In genomic region chr9:55208790-55209481, GRCm38 (mm10) we compare ENCODE assay signal across 8 mouse cellular contexts. TPM values are rescaled to one million over a fixed set of nuclear protein-coding genes. Genes with fewer than 3 reads are reported as not detected.
A peak's percentile ranks its signal among the peaks of the same experiment; 100 is the strongest.
DNase-seq lines count a peak whose midpoint lies in the region; ATAC-seq lines count a peak whose summit lies in the region.

Gene Fbxo22 (plus strand): TSS chr9:55208925.

- peak within 1 kb of the TSS; percentile 88 for H3K4me2 ChIP-seq in heart, embryonic 12.5 days
- peak within 1 kb of the TSS; percentile 71 for H3K4me2 ChIP-seq in kidney, embryonic 16.5 days (replicated peaks; ENCODE audit: low read depth, low read length)
- H3K4me2 ChIP-seq in liver, embryonic 12.5 days, result peak within 1 kb of the TSS; percentile 89

- no peaks in the 10 kb centered on the region for H3K27me3 ChIP-seq in heart, embryonic 12.5 days (replicated peaks)
- no peaks in the 10 kb centered on the region for H3K27me3 ChIP-seq in kidney, embryonic 16.5 days (ENCODE audit: insufficient read depth, low read length)
- H3K27me3 ChIP-seq in liver, embryonic 12.5 days (replicated peaks), result no peaks in the 10 kb centered on the region
- no peaks in the 10 kb centered on the region for H3K27me3 ChIP-seq in splenic B cell, adult 2 months (ENCODE audit: control insufficient read depth, insufficient read depth, low read length, poor library complexity, severe bottlenecking)

- H3K9ac ChIP-seq in heart, embryonic 12.5 days, result peak within 1 kb of the TSS; percentile 92
- H3K9ac ChIP-seq in kidney, embryonic 16.5 days (replicated peaks; ENCODE audit: low read length), result peak within 1 kb of the TSS; percentile 86
- peak within 1 kb of the TSS; percentile 86 for H3K9ac ChIP-seq in liver, embryonic 12.5 days

- no peaks in the 10 kb centered on the region for H3K9me3 ChIP-seq in heart, embryonic 12.5 days (replicated peaks)
- H3K9me3 ChIP-seq in kidney, embryonic 16.5 days (ENCODE audit: low read length), result no peaks in the 10 kb centered on the region
- no peaks in the 10 kb centered on the region for H3K9me3 ChIP-seq in liver, embryonic 12.5 days (replicated peaks)

- DNase-seq in naive thymus-derived CD4-positive, alpha-beta T cell, adult 2 months (ENCODE audit: low read depth), result peak; percentile 75
- DNase-seq in splenic B cell, adult 2 months (ENCODE audit: low read depth, low spot score), result peak; percentile 81

- H3K4me1 ChIP-seq in brown adipose tissue, adult 24 weeks (ENCODE audit: control insufficient read depth, insufficient read depth, insufficient read length, low read length), result peaks cover 9% of the 10 kb centered on the region
- H3K4me1 ChIP-seq in heart, embryonic 12.5 days (replicated peaks), result peaks cover 30% of the 10 kb centered on the region
- peaks cover 23% of the 10 kb centered on the region for H3K4me1 ChIP-seq in kidney, embryonic 16.5 days (ENCODE audit: insufficient read depth, low read length)
- H3K4me1 ChIP-seq in liver, embryonic 12.5 days, result peaks cover 35% of the 10 kb centered on the region

- peaks cover 18% of the 10 kb centered on the region for H3K36me3 ChIP-seq in heart, embryonic 12.5 days
- no peaks in the 10 kb centered on the region for H3K36me3 ChIP-seq in kidney, embryonic 16.5 days (ENCODE audit: insufficient read depth, low read length)
- H3K36me3 ChIP-seq in liver, embryonic 12.5 days, result peaks cover 28% of the 10 kb centered on the region
- no peaks in the 10 kb centered on the region; the same call in 1 of the 2 replicates for H3K36me3 ChIP-seq in splenic B cell, adult 2 months (ENCODE audit: control insufficient read depth, insufficient read depth, low read length, poor library complexity, severe bottlenecking)

- peak within 1 kb of the TSS; percentile 78 for H3K4me3 ChIP-seq in brown adipose tissue, adult 24 weeks (ENCODE audit: insufficient read depth, low read depth, low read length)
- peak within 1 kb of the TSS; percentile 80 for H3K4me3 ChIP-seq in heart, embryonic 12.5 days
- peak within 1 kb of the TSS; percentile 89 for H3K4me3 ChIP-seq in kidney, embryonic 16.5 days (ENCODE audit: low read length)
- H3K4me3 ChIP-seq in liver, embryonic 12.5 days, result peak within 1 kb of the TSS; percentile 86

- peak within 1 kb of the TSS; percentile 84 for H3K27ac ChIP-seq in brown adipose tissue, adult 24 weeks (replicated peaks; ENCODE audit: low read depth, low read length)
- peak within 1 kb of the TSS; percentile 88 for H3K27ac ChIP-seq in heart, embryonic 12.5 days (ENCODE audit: poor library complexity, severe bottlenecking)
- H3K27ac ChIP-seq in kidney, embryonic 16.5 days (ENCODE audit: low read length), result peak within 1 kb of the TSS; percentile 83
- H3K27ac ChIP-seq in liver, embryonic 12.5 days, result peak within 1 kb of the TSS; percentile 78

- WGBS in heart, embryonic 12.5 days, result under 1% methylated on average over 65 of the region's 65 CpGs
- under 1% methylated on average over 65 of the region's 65 CpGs for WGBS in kidney, embryonic 16.5 days
- WGBS in liver, embryonic 12.5 days (ENCODE audit: insufficient replicate concordance), result under 1% methylated on average over 65 of the region's 65 CpGs

- ATAC-seq in CD4-positive, CD25-positive, alpha-beta regulatory T cell, adult 4 months, result peak; percentile 92
- peak; percentile 90 for ATAC-seq in erythroid progenitor cell, adult 5-6 weeks (replicated peaks; ENCODE audit: low FRiP score, poor library complexity, severe bottlenecking)
- ATAC-seq in heart, embryonic 12.5 days (ENCODE audit: insufficient number of reproducible peaks, low FRiP score), result peak; percentile 95
- ATAC-seq in kidney, embryonic 16.5 days (ENCODE audit: low FRiP score, low TSS enrichment), result peak; percentile 99
- peak; percentile 99 for ATAC-seq in liver, embryonic 12.5 days

RNA-seq across cellular contexts. Expression of gene Fbxo22, which starts in this region (rescaled TPM):
- 10 to 100 TPM; 46.3 to 52.6 TPM for polyA plus RNA-seq in CD4-positive, CD25-positive, alpha-beta regulatory T cell, adult 4 months (2017; shearing (Covaris generic))
- 19.0 and 21.6 TPM in 2 replicates for polyA plus RNA-seq in brown adipose tissue, adult 24 weeks (2012; ENCODE audit: insufficient read depth, insufficient read length, missing spikeins)
- total RNA-seq in erythroid progenitor cell, adult 5-6 weeks (2015; ENCODE audit: low replicate concordance), result 18.0 and 22.3 TPM in 2 replicates
- 8.2 and 12.2 TPM in 2 replicates for total RNA-seq in erythroid progenitor cell, adult 5-6 weeks (2017; ENCODE audit: low replicate concordance)
- polyA plus RNA-seq in heart, embryonic 12.5 days (2016; fragmentation: Nextera tagmentation; extraction: Ambion mirVana), result 67.2 and 70.9 TPM in 2 replicates
- 69.5 and 73.4 TPM in 2 replicates for polyA plus RNA-seq in kidney, embryonic 16.5 days (2015; fragmentation: Nextera tagmentation; extraction: Ambion mirVana)
- 33.0 and 36.3 TPM in 2 replicates for polyA plus RNA-seq in liver, embryonic 12.5 days (2016; fragmentation: Nextera tagmentation; extraction: Ambion mirVana)

Comparison
In these comparisons a context has a peak if more than half of its experiments do, and no peak if none do; other contexts are left out.
1. Peak in every context shown above with its lines: DNase-seq, ATAC-seq, H3K4me3 ChIP-seq and H3K27ac ChIP-seq.